Mouse (Mus musculus): ENCODE data around the gene Omp.

DNA sequence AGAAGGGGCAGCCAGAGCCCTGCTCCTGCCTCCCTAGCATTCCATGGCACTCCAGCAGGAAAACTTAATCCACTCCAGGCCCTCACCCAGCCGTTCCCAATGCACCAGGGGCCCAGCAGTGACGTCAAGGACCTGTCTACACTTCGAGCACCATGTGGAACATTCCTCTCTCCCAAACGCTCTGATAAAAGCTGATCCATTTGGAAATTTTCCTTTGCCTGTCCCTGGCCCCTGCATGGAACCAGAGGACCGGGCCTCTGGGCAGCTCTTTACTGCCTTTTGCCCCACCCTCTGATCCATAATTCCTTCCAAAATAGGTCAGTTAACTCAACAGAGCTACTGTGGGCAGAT is 41.4 kb downstream of the Omp start:
- TF ChIP-seq POLR2A (IDR thresholded peaks at IDR 0.05; ENCODE audit: low read depth, low read length) (no peak), ZMIZ1 (IDR thresholded peaks at IDR 0.05; ENCODE audit: low read depth, low read length) (no peak), CTCF (conservative IDR thresholded peaks at IDR 0.05 in 1 of 2, IDR thresholded peaks at IDR 0.05 in 1 of 2; ENCODE audit: low read depth in 2 of 2, low read length in 2 of 2) (no peak), CHD2 (IDR thresholded peaks at IDR 0.05; ENCODE audit: low read length) (no peak), EP300 (IDR thresholded peaks at IDR 0.05; ENCODE audit: low read length) (no peak), KAT2A (IDR thresholded peaks at IDR 0.05; ENCODE audit: insufficient replicate concordance, low read length) (no peak), NRF1 (IDR thresholded peaks at IDR 0.05; ENCODE audit: low read depth, low read length) (no peak), RCOR1 (conservative IDR thresholded peaks at IDR 0.05; ENCODE audit: low read depth, low read length) (no peak)
